Mouse (Mus musculus): ENCODE data around the gene Homez.

The Homez gene

DNA sequence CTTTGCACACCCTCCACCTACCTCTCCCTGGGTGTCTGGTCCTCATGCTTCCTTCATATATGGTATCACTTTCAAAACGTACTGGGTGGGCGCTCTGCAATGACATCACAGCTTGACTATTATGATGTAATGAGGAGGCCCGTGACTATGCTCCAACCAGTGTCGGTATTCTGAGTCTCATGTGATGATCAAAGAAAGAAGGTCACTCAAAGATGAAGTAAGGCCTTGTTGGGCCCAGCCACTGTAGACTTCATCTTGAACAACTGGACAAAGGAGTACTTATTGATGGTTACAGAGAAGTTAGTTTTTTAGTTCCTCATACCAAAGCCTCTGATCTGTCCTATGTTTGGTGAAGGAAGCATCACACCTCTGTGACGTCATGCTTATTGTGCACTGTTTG is at the start of gene Homez:
Gene Homez, minus strand, starts transcription at position 101 of the 400 bp plus-strand sequence.
- DNase-seq (ENCODE audit: low read depth, low spot score): no peak

DNA sequence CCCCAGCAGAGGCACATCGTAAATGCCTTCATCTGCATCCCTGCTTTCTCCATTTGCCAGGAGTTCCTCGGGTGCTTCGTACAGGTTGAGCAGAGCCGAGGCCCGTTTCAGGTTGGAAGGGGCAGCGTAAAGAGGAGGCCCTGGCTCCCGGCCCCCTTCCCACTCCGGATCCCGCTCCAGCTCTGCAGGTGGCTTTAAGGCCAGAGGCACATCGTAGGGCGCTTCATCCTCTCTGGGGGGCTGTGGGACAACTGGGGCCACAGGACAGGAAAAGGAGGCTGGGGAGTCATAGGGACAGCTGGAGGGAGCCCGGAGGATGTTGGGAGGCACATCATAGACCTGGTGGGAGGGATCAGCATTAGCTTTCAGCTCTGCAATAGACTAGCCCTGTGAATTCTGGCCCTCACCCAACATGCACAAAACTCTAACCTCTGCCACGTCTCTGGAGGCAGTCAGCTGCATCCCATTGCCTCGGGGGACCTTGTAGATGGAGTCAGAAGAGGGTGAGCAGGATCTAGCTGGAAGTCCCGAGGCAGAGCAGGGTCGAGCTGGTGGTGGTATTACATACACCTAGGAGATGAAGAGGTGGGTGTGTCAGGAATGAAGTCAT is 49.4 kb upstream of the Homez start:
- no peak for DNase-seq (ENCODE audit: low read depth, low spot score)

DNA sequence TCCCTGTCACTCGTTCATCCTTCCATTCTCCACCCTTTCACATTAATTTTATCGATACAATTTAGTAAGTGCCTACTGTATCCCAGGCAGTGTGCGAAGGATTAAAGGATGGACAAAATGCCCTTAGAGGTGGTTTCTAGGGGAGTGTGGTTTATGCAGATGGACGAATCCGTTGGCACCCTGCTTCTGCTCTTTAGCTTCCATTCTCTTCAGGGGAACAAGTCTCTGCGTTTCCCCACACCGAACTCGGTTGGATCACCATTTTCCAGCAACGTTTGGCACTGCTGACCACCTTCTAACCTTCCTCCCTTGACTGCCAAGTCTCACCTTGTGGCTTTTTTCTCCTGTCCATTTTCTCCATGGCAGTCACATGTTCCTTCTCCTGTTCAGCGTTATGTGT is 42.6 kb upstream of the Homez start:
- DNase-seq (ENCODE audit: low read depth, low spot score): no peak

DNA sequence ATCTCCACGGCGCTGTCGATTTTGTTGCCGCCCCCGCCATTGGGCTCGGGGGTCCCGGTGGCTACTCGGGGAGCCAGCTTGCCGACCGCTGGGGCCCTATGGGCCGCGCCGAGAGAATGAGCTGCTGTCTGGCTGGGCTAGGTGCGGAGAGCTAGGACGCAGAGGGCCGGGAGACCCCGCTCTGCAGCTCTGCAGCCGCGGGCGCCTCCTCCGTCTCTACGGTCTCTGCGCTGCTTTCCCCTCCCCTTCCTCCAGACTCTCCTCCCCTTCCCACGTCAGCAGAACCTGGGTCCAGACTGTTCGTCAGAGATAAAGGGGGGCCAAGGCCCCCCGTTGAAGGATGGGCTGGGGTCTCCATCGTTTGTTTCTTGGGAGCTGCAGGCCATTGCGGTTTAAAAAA is 42.1 kb upstream of the Homez start, which contains the start of gene Slc22a17:
Gene Slc22a17, minus strand, starts transcription at position 247 of the 400 bp plus-strand sequence.
- peak; percentile 37 for DNase-seq (ENCODE audit: low read depth, low spot score)

DNA sequence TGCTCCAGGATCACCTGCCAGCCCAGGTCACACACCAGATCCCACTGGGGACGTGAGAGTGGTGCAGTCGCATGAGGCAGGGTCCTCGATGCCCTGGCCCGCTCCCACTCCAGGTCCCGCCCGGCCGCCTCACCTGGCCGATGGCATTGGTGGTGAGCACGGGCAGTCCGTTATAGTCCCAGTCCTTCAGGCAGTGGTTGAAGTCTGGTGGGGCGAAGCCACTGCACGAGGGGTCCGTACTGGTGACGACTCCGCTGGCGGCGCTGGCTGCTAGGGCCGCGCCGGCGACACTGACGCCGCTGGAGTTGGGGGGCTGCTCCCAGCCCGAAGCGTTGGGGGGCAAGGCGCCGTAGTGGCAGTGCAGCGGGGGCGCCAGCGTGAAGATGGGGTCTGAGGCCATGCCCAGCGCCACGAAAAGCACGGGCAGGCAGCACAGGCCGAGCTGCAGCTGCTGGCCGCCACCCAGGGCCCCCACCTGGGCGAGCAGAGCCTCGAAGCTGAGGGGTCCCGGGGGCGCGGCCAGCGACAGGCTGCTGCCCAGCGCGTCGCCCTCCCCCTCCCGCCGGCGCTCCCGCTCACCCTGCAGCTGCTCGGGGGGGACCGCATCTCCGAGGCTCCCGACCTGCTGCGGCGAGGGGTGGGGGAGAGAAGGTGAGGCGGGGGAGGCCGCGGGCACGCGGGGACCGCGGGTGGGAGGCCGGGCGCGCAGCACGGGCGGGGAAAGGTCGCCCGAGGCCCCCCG is 41.5 kb upstream of the Homez start:
- no peak for DNase-seq (ENCODE audit: low read depth, low spot score)

DNA sequence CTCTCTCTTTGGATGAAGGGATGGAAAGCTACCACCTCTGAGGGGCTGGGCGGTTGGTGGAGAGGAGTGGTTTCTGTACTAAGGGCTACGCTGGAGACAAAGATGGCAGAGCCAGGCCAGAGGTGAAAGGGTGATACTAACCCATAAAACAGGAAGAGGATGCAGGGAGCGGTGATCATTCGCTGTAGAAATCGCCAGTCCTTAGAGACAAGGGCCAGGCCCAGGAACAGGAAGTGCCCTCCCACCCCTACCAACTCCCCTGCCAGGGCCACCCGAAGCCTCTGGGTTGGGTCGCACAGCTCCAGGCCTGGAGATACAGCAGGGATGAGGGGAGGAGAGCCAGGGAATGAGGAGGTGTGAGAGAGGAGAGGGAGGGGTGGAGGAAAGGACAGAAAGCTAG is 37.9 kb upstream of the Homez start:
- DNase-seq (ENCODE audit: low read depth, low spot score): no peak

DNA sequence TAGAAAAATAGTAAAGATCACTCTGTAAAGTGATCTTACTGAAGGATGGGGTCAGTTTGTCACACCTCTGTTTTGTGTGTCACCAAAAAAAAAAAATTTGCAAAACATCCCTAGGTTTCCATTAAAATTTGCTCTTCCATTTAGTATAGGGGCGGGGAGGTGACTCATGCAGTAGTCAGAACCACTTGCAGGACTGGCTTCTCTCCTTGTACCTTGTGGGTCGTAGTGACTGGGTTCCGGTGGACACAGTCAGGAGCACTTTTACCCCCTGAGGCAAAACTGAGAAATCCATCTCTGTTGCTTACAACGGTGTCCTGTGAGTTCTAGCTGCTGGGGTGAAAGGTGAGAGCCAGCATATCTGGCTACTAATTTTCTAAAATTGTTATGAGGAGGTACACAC is 32.9 kb upstream of the Homez start:
- no peak for DNase-seq (ENCODE audit: low read depth, low spot score)

DNA sequence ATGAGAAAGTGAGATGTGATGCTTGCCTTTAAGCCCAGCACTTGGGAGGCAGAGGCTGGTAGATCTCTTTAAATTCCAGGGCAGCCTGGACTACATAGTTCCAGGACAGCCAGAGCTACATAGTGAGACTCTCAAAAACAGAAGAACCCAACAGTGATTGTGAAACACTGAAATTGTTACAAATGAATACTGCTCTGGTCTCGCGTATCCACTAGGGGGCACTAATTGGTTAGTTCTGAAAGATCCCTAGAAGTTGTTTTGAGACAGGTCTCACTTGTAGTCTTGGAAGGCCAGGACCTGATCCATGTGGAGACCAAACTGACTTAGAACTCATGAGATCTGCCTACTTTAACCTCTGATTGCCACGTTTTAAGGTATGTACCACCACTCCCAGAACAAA is 29.6 kb upstream of the Homez start:
- no peak for DNase-seq (ENCODE audit: low read depth, low spot score)

DNA sequence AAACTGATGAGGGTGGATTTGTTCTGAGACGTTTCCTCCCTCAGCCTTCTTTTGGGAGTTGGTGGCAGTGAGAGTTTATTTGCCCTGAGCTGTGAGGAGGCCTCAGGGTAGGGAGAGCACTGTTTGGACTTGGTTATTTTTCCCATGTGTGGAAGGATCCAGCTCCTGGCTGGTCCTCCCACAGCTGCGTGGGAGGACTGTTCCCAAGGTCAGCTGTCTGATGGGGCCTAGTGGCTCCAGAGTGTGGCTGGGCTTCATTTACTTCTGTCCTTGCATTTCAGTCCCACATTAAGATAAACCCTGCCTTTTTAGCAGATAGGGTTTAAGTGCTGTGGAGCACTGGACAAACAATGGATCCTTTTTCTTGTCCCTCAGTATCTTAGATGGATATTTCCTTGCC is 26.7 kb upstream of the Homez start:
- DNase-seq (ENCODE audit: low read depth, low spot score): no peak

DNA sequence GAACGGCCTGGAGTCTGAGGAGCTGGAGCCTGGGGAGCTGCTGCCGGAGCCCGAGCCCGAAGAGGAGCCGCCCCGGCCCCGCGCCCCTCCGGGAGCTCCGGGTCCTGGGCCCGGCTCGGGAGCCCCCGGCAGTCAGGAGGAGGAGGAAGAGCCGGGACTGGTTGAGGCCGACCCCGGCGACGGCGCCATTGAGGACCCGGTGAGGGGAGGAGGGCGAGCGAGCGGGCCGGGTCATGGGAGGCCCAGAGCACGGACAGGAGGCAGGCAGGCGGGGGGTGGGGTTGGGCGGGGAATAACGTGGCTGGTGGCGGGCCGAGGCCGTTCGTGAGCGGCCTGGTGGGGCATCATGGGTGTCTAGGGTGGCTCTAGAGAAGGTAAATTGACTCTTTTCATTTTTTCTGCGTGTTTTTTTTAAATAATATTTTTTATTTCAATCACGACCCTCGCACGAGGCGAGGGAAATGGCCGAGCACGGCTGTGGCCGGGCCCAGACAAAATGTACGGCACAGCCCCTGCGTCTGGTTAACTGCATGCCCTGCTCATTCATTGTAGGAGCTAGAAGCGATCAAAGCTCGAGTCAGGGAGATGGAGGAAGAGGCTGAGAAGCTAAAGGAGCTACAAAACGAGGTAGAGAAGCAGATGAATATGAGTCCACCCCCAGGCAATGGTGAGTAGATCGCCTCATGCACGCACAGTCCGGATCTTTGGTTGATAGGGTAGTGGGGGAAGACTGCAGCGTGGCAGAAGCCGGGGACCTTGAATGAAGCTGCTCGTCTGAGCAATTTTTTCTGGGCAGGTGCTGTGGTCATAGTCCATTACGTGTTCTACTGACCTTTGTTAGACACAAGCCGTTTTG is 23.8 kb upstream of the Homez start:
- no peak for DNase-seq (ENCODE audit: low read depth, low spot score)

DNA sequence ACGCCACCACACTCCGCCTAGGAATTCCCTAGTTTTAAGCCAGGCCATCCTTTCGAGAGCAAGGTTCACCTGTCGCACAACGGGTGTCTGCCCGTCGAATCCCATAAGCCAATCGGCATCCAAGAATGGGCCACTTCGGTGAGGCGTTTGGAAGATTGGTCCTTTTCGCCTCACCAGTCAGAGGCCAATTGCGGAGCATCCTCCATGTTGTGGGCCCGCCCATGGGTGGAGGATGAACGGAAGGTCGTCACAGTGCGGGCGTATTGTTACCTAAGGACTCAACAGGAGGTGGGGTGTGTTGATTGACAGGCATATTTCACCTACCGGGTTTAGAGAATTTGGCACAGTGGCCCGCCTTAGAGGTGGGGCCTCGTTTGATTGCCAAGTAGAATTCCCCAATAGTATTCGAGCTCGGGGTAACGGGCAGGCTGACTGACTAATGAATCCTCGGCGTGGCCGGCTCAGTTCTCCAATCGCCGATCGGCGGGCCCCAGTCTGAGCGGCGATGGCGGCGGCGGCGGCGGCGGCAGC is 23.0 kb upstream of the Homez start:
- peak; percentile 98 for DNase-seq (ENCODE audit: low read depth, low spot score)

DNA sequence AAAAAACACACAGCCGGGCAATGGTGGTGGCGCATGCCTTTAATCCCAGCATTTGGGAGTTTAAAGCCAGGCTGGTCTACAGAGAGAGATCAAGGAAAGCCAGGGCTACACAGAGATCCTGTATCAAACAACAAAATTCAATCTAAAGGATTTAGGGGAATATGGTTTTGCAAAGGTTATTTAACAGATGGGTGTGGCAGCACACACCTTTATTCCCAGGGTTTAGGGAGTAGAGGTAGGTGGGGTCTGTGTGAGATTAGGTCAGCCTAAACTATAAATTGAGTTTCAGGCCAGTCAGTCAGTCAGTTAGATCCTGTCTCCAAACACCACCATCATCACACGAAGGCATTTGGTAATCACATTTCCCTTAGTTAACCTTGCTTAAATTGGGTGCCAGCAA is 21.4 kb upstream of the Homez start, which contains the start of gene Pabpn1:
Gene Pabpn1, plus strand, starts transcription at position 301 of the 400 bp plus-strand sequence.
- DNase-seq (ENCODE audit: low read depth, low spot score): no peak

DNA sequence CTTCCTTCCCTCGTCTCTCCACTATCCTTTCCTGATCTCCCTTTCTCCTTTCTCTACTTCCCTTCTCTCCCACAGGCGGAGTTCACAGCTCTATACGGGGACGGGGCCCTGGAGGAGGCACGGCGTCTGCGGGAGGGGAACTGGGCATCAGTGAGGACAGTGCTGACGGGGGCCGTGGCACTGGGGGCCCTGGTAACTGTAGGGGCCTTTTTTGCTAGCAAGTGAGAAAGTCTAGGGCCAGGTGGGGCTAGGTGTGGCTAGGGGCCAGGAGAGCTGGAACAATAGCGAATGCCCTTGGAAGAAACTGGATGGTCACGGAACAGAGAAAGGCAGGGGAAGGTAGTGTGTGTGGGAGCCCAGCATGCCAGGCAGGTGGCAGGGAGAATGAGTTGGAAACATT is 14.5 kb upstream of the Homez start:
- no peak for DNase-seq (ENCODE audit: low read depth, low spot score)

DNA sequence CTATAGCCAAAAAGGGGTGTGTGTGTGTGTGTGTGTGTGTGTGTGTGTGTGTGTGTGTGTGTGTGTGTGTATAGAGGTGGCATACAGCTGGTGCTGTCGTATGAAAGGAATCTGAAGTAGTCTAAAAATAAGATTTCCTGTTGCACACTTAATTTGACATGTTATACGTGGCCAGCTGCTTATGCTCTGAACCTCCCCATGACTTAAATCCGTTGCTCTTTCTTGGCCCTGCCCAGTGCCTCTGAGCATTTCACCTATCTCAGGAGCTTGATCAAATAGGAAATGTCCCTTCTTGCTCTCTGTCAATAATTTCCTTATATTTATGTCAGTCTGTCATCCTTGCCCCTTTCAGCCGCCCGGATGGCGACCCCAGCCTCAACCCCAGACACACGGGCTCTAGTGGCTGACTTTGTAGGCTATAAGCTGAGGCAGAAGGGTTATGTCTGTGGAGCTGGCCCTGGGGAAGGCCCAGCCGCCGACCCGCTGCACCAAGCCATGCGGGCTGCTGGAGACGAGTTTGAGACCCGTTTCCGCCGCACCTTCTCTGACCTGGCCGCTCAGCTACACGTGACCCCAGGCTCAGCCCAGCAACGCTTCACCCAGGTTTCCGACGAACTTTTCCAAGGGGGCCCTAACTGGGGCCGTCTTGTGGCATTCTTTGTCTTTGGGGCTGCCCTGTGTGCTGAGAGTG is 13.4 kb upstream of the Homez start:
- DNase-seq (ENCODE audit: low read depth, low spot score): no peak

DNA sequence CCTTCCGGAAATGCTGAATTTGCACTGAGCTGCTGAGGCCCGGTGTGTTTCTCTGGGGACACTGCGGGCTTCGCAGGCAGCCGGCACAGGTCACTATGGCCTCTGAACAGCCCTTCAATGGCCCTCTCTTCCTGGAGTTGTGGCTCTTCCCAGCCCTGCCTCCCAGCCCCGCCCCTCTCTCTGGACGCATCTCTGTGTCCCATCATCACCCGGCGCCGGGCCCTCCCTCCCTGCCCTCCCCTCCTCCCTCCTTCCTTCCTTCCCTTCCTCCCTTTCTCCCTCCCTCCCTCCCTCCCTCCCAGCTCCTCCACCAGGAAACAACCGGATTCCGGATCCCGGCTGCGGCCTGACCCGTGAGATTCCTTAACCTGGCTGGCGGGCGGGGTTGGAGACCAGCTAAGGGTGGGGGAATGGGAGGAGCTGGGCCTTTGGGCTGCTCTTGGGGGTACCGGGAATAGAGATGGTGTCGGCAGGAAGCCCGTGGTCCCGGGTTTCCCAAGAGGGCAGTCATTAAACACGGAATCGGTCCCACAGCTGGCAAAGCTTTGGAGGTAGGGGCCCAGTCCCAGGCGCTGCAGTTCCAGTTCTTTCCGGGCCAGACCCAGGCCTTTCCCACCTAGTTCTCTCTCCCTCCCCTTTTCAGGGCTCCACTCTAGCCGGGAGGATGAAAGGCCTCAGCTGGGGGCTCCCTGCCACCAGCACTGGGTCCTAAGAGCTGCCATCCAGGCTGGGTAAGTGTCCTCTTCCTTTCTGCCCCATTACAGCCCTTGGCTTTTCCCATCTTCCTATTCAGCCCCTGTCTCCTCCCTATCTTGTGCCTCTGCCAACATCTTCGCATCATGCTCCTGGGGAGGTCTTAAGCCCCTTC is 12.6 kb upstream of the Homez start, which contains the start of the genes Bcl2l2 and Gm20521:
Gene Bcl2l2, plus strand, starts transcription at position 224 of the 868 bp plus-strand sequence.
Gene Gm20521, plus strand, starts transcription at position 288 of the 868 bp plus-strand sequence.
- peak; percentile 76 for DNase-seq (ENCODE audit: low read depth, low spot score)

DNA sequence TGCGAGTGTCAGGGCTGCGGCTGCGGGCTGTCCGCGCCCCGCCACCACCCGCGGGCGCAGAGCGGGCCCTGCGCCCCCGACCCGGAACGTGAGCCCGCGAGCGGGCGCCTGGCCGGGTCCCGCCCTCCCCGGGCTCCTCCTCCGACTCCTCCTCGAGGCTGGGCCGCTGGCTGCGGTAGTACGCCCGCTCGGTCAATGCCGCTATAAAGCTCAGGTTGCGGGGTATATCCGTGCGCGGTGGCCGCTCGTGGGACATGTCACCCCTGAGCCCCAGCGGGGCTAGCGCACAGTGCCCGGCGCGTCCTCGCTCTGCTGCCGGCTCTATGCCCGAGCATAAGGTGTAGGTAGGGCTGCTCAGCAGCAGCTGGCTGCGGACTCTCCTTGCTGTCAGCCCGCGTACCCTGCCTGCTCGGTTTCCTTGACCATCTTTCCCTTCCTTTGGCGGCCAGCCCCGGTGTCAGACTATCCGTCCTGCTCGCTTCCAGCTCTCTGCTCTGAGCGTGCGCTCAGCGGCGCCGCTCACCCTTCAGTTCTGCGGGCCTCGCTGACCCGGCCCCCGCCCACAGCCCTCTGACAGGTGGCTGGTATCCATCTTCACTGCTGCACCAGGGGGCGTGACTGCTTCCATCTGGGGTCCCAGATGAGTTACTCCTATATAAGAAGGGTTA is 6.4 kb upstream of the Homez start, which contains the start of gene Ppp1r3e:
Gene Ppp1r3e, minus strand, starts transcription at position 503 of the 668 bp plus-strand sequence.
- peak; percentile 40 for DNase-seq (ENCODE audit: low read depth, low spot score)

DNA sequence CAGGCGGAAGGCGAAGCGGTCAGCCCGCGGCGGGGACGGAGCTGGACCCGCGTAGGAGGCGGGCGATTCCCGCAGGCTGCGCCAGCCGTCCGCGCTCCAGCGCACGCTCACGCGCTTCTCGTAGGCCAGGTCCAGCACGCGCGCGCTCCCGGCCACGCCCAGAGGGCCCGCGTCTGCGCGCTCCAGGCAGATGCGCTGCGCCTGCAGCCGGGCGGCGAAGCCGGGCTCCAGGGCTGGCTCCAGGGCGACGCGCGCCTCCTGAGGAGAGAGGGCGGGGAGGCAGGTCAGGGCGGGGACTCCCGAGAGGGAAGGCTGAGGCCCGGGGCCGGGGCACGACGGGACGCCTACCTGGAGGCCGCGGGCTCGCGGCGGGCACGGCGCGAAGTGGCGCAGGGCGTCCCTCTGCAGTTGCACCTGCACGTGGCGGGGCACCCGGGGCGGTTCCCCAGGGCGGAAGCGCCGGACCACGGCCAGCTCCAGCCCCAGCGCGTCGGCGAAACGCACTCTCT is 5.8 kb upstream of the Homez start:
- DNase-seq (ENCODE audit: low read depth, low spot score): peak; percentile 90

DNA sequence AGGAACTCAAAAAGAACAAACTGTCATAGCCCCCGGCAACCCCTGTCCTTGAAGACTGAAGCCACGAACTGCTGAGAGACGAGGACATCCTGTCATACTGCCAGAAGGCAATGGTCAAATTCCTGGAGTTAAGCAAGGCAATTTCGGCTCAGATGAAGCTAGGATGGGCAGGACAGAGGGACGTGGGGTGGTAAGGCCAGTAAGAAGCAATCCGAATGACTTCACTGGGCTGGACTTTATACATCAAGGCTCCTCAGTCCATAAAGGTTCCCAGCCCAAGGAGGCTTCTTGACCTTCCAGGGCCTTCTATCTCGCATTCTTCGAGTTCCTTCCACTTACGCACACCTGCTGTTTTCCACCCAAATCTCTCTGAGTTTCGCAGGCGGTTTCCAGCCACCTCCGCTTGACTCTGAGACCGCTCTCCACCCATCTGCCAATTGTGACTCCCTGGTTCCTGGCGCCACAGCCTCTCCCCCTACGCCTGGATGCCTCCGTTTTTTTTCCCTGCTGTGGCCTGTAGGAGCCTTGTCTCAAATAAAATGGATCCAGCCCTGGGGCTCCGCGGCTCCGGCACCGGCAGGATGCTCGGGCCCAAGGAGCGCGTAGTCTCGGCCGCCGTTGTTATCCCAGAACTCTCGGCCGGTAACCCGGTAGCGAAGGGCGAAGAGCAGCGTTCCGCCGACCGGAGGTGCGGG is 5.2 kb upstream of the Homez start:
- DNase-seq (ENCODE audit: low read depth, low spot score): peak; percentile 38

DNA sequence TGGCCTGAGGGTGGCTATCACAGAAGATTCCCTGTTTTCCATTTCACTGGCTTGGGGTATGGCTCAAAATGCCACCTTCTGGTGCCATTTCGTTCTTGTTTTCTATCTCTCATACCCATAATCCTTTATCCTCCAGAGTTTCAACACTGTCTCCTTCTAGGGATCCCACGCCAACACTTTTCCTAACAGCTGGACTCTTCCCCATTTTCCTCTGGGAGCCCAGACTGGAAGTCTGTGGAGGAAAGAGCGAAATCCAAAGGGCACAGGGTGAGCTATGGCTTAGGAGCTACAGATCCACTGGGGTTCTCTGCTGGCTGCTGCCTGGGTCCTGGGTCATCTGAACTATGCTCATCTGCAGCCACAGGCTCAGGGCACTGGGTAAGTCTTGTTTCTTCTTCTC is 3.4 kb upstream of the Homez start:
- no peak for DNase-seq (ENCODE audit: low read depth, low spot score)

Data from retina, postnatal 7 days (tissue).